Mouse (Mus musculus) heart, postnatal 25 days (tissue): ENCODE measurements around the gene Lyve1. TPM values are rescaled to one million over a fixed set of nuclear protein-coding genes. Genes with fewer than 3 reads are reported as not detected.
"Not testable (repeated sequence)": the region's sequence is repeated elsewhere in the genome, so short reads cannot be mapped to it uniquely, and the experiment has no call there.

Experiments
- DNase-seq: peaks from one replicate; pipeline ENCODE4 v3.0.0; 2022; ENCODE audit warnings: low spot score
- intact Hi-C: fragments of 180-260 bp; cut with DNase I; formaldehyde crosslinking; loops from one replicate; pipeline ENCODE4 v1.15.1; 2025
- total RNA-seq, 2 experiments: library from RNA; stranded (reverse); gene quantifications; 2 replicates each; pipeline ENCODE4 v1.2.3; 2021

Lyve1 gene
- total RNA-seq = 10 to 100 TPM; 21.8 to 22.0 TPM

DNA sequence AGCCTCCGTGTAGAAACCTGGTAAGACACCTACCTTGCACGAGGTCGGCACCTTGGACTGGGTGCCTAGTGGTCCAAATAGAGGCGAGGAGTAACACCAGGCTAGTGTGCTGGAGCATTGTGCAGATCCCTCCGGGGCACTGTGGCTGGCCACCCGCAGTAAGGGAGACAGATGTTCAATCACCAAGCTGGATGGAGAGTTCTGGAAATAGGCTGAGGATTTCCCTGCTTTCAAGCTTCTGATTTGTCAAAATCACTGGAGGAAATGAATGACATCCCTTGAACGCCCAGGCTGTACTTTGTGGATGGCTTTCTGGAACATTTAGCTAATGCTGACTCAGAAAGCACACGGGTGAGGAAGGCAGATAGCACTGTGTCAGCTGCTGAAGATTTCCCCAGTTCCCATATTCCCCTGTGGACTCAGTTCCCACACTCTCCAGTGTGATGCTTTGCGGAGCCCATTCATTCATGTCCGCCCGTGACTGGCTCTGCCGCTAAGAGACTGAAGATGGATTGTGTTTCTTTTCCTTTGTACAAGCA, at the start of gene Lyve1:
Gene Lyve1, minus strand, starts transcription at position 489 of the 539 bp plus-strand sequence.
- DNase-seq = peak; percentile 16

DNA sequence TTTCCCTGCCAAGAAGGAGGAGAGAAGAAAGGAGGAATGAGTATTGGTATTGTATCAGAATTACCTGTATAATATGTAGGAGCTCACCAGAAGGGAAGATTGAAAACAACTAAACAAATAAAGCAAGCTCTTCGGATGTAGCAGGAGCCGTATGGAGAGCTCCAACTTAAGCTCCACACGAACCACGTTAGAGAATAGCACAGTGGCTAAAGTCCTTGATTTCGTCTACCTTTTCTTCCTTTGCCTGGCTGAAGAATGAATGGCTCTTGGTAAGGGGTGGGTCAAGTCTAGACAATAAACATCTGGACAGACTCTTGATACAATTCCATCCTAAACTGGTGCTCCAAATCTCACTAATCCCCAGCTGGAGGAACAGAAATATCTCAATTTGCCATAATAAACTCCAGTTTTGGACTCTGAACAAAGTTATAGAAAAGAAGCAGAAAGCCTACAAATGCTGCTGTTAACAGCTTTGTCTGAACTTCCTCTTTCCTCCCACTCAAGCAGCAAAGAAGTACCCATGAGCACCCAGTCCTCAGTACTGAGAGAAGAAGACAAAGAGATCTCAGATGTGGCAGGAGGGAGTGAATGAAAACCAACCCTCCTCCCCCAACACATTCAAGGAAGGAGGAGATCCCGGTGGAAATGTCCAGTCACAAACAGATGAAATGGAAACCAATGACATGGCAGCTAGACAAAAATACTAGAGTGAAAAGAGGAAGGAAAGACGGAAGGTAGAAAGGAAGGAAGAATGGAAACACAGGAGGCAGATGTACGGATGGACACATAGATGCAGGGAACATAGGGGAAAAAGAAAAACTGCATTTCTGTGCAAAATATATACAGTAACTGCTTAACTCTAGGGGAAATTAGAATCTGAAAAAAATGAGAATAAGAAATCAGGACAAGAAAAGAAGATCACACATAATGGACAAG, 45.4 kb upstream of the Lyve1 start:
- DNase-seq = no peak
- intact Hi-C loops = no loop called here

More for the DNA sequence above, at the start of gene Lyve1:
- intact Hi-C loops = no loop called here

DNA sequence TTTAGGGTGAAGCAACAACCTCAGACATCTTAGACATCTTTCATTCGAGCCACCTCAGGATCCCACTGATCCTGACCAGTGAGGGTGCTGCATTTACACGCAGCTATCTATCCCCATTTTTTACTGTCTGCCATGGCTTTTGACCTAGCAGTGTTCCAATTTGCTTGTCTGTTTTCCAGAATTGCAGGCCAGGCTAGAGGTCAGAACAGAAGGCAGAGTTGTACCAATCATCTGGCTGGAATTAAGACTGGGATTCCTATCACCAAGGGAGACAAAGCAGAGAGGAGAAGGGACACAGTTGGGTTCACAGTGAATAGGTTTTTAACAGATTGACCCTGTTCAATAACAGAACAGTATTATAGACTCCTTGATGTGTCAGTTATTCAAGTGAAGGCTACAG, 43.5 kb upstream of the Lyve1 start:
- intact Hi-C loops = no loop called here
- no peak for DNase-seq

DNA sequence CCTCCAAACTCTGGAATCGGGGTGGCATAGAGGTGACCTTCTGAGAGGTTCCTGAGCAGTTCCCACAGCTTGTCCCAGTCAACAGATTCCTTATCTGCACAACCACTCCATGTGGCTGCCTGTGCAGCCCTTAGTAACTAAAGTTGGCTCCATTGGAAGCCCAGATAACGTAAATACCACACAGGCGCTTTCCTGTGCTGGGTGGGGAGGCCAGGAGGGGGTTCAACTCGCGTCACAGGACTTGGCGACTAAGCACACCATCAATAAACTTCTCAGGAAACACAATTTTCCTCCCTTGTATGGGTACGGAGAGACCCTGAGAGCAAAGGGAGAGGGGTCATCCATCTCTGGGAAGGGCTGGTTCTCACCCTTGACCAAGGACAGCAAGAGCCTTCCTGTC, 40.2 kb upstream of the Lyve1 start:
- intact Hi-C loops = no loop called here
- no peak for DNase-seq

DNA sequence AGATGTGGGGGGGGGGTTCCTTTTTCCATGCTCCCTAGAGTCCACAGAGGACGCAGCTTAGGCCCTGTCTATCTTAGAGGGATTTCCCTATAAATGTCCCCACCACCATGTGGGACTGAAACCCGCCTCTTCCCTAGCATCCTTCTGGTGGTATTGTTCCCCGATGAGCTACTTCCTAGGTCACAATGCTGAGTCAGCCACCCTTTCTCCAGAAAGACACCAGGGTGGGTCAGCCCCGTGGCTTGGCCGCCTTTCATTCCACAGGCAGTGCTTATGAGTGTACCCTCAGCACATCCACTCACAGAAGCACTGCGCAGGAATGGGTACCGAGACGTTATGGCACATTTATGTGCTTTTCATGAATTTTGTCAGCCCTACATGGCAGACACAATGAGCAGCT, 34.2 kb upstream of the Lyve1 start:
- intact Hi-C loops = no loop called here
- no peak for DNase-seq

DNA sequence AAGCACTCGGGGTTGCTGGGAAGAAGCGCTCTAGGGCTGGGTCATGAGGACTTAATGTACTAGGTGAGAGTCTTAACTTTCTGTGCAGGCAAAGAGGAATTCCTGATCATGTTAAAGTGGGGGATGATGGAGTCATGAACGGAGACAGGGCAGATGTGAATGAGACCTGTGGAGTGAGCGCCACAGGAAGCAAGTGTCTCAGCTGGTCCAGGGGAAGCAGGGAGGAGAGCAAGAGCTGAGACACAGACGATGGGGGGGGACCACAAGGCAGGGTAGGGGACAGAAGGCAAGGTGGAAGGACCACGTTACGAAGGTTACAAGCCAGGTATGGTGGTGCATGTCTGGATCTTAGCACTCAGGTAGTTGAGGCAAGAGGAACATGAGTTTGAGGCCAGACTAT, 33.4 kb upstream of the Lyve1 start:
- no peak for DNase-seq
- intact Hi-C loops = no loop called here

DNA sequence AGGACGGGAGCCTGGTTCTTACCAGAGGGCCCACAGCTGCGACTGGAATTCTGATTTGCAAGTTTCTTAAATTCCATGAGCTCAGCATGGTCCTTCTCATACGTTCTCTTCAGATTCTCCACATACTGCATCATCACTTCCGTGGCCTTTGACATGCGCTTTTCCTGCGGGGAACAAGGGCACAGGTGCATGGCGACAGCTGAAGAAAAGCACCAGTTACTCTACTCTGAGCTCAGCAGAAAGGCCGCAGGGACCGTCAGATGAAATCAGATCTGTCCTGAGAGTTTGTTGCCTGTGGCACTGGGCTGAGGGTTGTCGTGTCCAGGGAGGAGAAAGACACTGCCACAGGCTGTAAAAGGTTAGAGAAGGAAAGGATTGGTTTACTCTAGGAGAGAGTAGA, 32.7 kb upstream of the Lyve1 start:
- intact Hi-C loops, DNase-seq: not testable (repeated sequence)

DNA sequence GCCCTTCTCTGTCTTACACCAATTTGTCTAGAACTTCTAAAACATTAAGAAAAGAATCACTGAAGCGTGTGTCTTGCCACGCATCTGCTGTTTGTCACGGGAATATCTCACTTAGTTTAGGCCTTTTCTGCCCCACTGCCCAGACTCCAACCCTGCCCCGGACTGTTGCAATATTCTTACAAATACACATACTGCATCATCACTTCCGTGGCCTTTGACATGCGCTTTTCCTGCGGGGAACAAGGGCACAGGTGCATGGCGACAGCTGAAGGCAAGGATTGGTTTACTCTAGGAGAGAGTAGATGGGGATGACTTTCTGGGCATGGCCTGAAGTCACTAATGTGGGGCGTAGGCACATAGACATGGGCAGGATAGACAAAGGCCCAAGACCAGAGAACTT, 31.6 kb upstream of the Lyve1 start:
- DNase-seq = no peak
- intact Hi-C loops = loop anchor here (5.0 kb wide), 1 partner anchor 38 kb away; no protein-coding TSS in a partner anchor

DNA sequence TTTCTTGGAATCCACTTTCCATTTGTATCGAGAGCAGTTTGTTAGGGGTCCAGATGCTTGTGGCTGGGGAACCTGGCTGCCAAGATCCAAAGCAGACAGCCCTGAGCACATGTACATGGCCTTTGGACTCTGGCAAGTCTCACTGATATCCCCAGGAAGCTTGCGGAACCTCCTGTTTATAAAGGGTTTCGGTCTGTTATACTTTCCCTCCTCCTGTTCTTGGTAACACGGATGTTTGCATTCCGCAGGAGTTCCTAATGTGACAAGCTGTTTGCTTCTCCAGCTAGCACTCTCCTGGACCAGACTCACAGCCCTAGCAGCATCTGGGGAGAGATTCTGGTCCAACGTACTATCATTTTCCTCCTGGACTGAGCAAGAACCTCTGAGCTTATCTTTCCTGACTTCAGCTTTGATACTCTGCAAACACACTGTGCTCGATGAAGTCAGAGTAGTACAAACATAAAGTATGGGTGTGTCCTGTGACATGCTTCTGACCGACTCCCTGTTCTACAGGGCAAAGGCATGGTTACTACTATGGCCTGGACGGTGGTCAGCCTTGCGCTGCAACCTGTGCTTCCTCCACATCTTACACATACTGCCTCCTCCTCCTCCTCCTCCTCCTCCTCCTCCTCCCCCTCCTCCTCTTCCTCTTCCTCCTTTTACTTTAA, 31.0 kb upstream of the Lyve1 start:
- intact Hi-C loops = loop anchor here (5.0 kb wide), 1 partner anchor 38 kb away; no protein-coding TSS in a partner anchor
- peak; percentile 18 for DNase-seq

DNA sequence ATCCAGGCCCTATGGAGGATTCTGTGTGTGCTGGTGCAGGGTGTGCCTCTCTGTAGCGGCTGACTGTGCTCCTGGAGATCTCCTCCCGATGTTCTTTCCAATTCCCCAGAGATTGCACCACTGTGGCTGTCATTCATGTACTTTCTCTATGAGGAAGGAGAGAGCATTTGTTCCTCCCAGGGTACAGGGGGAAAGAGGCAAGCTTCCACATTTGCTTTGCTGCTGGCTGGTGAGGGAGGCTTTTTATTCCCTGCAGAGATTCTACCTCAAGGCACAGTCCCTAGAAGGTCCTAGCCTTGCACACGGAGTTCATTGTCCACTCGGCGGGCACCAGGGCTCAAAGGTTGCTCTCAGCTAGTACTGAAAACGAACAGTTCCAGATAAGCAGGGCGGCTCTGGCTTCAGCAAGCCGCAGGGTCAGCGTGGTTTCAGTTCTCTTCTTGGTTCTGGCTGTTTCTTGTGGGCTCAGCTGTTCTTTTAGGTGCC, 28.5 kb upstream of the Lyve1 start:
- DNase-seq = peak; percentile 53
- intact Hi-C loops = loop anchor here (5.0 kb wide), 1 partner anchor 41 kb away; no protein-coding TSS in a partner anchor

DNA sequence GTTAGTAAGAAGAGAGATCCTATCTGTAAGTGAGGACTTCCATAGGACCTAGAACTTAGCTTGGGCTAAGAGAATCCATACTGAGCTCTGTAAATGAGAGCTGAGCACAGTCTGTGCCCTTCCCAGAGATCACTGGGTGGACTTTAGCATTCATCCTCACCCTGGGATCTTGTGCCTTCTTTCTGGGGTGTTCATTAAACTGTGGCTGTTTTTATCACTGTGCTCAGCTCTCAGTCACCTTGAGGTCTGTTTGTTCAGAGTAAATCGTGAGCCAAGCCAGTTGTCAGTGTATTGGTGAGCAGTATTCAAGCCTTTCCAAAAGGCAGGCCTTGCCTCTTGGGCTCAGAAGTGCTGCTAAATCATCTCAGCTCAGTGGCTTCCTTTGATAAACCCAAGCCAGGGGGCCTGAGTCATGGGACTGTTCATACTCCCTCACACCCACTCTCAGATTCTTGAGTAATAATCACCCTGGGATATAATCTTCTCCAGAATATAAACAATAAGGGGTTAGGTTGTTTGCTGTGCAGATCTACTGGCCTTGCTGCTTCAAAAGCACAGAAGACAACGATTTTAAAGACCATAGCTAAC, 18.8 kb upstream of the Lyve1 start:
- no peak for DNase-seq

DNA sequence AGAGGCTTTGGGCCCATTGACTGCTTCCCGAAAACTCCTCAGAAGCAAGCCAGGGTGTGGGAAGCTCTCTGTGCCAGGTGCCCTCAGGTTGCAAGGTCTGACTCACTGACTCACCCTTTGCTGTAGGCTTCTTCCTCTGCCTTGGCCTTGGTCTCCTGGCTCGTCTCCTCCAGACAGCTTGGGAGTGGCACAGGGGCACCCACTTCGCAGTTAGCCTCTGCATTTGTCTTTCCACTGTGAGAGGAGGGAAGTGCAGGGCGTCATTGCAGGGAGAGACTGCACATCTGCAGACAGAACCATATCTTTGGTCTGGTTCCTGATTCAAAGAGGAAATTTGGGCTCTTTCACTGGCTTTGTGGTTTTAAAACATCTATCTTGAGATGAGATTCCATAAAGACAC, 15.0 kb upstream of the Lyve1 start:
- intact Hi-C loops = no loop called here
- DNase-seq = no peak

More for the DNA sequence above, 18.8 kb upstream of the Lyve1 start:
- intact Hi-C loops = no loop called here

DNA sequence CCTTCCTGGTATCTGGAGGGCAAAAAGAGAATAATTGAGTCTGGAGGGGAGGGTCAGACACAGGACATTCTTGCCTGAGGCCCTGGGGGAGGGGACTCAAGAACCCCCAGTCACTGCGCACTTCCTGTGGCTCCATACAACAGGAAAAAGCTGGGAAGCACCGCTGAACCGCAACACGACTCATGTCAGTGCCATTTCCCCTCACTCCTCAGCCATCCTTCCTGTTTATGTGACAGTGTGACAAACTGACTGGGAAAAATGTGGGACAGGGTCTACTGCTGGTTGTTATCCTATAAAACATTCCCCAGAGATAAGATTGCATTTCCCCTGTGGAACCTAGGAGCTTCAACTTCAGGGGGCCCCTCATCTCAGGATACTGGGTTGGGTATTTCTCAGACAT, 13.9 kb upstream of the Lyve1 start:
- intact Hi-C loops = no loop called here
- DNase-seq = no peak

DNA sequence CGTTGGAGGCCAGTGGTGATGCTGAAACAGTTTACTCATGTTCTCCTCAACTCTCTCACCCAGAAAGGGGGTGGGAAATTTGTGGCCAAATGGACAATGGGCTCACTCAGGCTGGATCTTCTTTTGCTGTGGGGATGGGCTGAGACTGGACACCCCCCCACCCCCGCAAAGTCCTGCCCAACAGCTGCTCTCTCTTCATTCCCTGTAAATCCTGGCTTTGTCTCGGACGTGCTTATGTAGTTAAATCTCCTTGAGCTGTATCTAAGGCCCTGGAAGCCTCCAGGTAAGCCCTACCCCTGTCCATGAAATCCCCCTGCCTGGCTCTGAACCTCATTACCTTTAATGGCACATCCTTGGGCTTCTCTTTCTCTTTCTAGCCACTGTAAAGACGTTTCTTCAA, 5.8 kb upstream of the Lyve1 start:
- intact Hi-C loops = no loop called here

DNA sequence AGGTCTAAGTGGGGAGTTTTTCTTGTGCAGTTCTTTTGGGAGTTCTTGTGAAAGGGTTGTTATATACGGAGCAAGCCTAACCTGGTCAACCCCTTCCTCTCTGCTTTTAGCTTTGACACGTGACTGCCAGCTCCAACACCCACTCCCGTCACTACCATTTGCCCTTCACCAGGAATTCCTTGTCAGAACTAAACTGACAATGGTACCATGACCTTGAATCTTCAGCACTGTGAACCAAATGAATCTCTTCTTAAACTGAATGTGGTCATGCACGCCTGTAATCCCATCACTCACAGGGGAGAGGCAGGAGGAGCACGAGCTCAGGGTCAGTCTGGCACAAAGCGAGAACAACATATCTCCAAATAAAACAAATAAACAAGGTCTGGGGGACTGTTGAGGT, 4.1 kb upstream of the Lyve1 start:
- no peak for DNase-seq
- intact Hi-C loops = no loop called here

More for the DNA sequence above, 5.8 kb upstream of the Lyve1 start:
- no peak for DNase-seq

DNA sequence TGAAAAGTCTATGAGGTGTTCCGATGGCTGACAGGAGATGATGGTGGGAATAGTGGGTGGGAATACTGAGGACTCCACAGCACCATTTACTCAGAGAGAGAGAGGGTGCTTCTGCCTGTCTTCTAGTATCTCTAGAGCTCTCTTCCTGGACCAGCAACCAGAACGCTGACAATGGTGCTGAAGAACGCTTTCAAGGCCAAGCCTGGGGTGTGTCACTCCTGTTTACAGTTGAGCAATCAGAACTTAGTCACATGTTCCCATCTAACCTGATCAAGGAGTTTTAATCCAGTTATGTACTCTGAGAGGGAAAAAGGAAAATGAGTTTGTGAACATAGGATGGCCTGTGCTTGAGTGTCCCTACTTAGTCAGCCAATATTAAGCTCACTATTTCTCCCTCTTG, 3.0 kb upstream of the Lyve1 start:
- intact Hi-C loops = no loop called here

DNA sequence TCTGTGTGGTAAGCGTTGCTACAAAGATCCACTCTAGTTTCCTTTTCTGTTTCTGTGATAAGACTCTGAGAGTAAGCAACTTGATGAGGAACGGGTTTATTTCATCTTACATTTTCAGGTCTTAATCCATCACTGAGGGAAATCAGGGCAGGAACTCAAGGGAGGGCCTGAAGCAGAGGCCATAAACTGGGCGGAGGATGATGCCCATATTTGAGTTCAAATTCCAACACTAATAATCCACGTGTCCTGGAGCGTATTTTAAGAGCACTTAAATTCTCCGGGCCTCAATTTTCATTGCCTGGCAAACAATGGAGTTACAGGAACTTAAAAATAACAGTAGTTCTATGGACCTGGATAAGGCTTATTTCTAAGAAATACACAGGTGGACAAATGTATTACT, 2.5 kb upstream of the Lyve1 start:
- intact Hi-C loops = no loop called here
- no peak for DNase-seq

More for the DNA sequence above, 3.0 kb upstream of the Lyve1 start:
- DNase-seq = no peak

DNA sequence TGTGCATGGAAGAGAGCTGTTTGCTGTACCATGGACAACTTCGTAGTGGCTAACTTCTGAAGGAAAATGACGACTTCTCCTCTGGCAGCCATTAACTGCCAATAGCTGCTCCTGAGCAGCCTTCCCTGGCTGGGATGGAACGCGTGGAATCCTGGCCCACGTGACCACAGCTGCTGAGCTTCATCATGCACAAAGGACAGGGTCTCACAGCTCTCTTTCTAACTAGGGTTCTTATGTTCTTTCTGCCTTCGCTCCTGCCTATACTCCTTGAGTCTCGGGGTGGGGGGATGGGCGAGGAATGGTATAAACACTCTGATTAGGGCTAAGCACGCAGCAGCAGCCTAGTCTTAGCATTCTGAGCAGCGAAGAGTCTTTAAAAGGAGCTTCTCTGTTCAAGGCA, 2.0 kb upstream of the Lyve1 start:
- no peak for DNase-seq
- intact Hi-C loops = no loop called here

DNA sequence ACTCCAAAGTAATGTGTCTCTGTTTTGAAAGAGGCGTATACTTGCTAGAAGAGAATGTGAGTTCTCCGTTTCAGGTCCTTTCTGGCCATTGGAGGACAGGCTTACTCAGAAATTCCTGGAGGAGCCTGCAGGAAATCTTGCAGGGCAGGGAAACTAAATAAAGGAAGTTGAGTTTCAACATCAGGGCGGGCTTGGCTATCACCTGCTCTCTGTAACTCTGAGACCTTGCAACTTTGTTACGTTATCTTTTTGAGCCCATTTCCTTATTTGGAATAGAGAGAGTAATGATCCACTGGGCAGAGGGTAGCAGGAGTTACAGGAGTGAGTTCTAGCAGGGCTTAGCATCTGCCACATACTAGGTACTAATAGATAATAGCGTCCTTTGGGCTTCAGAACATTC, 2.9 kb downstream of the Lyve1 start:
- no peak for DNase-seq
- intact Hi-C loops = no loop called here

DNA sequence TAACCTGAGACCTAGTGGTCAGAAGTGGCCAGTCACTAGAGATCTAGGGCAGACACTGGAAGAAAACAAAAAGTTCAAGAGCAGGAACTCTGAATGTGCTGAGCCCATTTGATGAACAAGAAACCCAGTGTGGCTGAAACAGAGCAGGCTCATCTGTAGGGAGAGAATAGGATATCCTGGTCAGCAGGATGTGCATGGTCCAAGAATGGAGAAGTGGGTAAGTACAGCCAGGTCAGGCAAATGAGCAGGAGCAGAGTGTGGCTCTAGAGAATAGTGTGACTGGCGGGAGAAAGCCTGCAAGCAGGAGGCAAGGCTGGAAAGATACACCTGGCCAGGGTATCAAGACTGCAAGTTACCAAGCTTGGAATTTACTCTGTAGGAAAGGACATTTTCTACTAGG, 7.4 kb downstream of the Lyve1 start:
- intact Hi-C loops = no loop called here
- DNase-seq = no peak
